Mouse (Mus musculus) neural tube, embryonic 10.5 days (tissue): ENCODE data around the gene Arhgef1.
"Not testable (repeated sequence)": the region's sequence is repeated elsewhere in the genome, so short reads cannot be mapped to it uniquely, and the experiment has no call there.

Source experiments
- DNase-seq: peaks from one replicate; pipeline ENCODE4 v3.0.0-alpha.2; 2017; ENCODE audit warnings: low spot score; ENCODE audit errors: extremely low spot score

Arhgef1 gene

GRCm38 (mm10) chr7:24890281-24891216, 12.2 kb upstream of the Arhgef1 start:
- DNase-seq: peak; percentile 79

- DNase-seq: no peak
Observed at GRCm38 (mm10) chr7:24891241-24892124, 11.2 kb upstream of the Arhgef1 start.

GRCm38 (mm10) chr7:24892125-24892583, 10.6 kb upstream of the Arhgef1 start:
- DNase-seq: no peak

- not testable (repeated sequence) for DNase-seq
Observed at GRCm38 (mm10) chr7:24895749-24896148, 7.0 kb upstream of the Arhgef1 start.

- DNase-seq: no peak
Observed at GRCm38 (mm10) chr7:24896269-24896668, 6.4 kb upstream of the Arhgef1 start.

GRCm38 (mm10) chr7:24897224-24897623, 5.5 kb upstream of the Arhgef1 start, which contains the start of gene Cd79a:
Gene Cd79a (plus strand): TSS chr7:24897381.
- no peak for DNase-seq

- no peak for DNase-seq
Observed at GRCm38 (mm10) chr7:24897959-24898358, 4.8 kb upstream of the Arhgef1 start.

GRCm38 (mm10) chr7:24901114-24901513, 1.6 kb upstream of the Arhgef1 start:
- no peak for DNase-seq

GRCm38 (mm10) chr7:24901842-24902241, 870 bp upstream of the Arhgef1 start:
- DNase-seq: no peak

- no peak for DNase-seq
Observed at GRCm38 (mm10) chr7:24902264-24902629, 465 bp upstream of the Arhgef1 start.

GRCm38 (mm10) chr7:24903444-24903825, 723 bp downstream of the Arhgef1 start:
- no peak for DNase-seq

- peak; percentile 95 for DNase-seq
Observed at GRCm38 (mm10) chr7:24904070-24904483, 1.4 kb downstream of the Arhgef1 start.

- DNase-seq: peak; percentile 70
Observed at GRCm38 (mm10) chr7:24904936-24905335, 2.2 kb downstream of the Arhgef1 start.

- no peak for DNase-seq
Observed at GRCm38 (mm10) chr7:24906551-24906950, 3.8 kb downstream of the Arhgef1 start.

GRCm38 (mm10) chr7:24907211-24907748, 4.6 kb downstream of the Arhgef1 start:
- DNase-seq: no peak

GRCm38 (mm10) chr7:24912480-24912879, 9.8 kb downstream of the Arhgef1 start:
- no peak for DNase-seq

GRCm38 (mm10) chr7:24918763-24919323, 16.1 kb downstream of the Arhgef1 start:
- no peak for DNase-seq

GRCm38 (mm10) chr7:24919728-24920127, 17.0 kb downstream of the Arhgef1 start:
- no peak for DNase-seq

GRCm38 (mm10) chr7:24930475-24930874, 27.8 kb downstream of the Arhgef1 start:
- no peak for DNase-seq

- no peak for DNase-seq
Observed at GRCm38 (mm10) chr7:24931651-24932050, 28.9 kb downstream of the Arhgef1 start.

- DNase-seq: no peak
Observed at GRCm38 (mm10) chr7:24943641-24944040, 40.9 kb downstream of the Arhgef1 start.
